Mouse (Mus musculus): ENCODE measurements around the gene Elfn2. TPM values are rescaled to one million over a fixed set of nuclear protein-coding genes. Genes with fewer than 3 reads are reported as not detected.

Elfn2 gene
- total and polyA plus RNA-seq, 2 experiments from 2014 or later = 10.1 to 51.6 TPM

DNA sequence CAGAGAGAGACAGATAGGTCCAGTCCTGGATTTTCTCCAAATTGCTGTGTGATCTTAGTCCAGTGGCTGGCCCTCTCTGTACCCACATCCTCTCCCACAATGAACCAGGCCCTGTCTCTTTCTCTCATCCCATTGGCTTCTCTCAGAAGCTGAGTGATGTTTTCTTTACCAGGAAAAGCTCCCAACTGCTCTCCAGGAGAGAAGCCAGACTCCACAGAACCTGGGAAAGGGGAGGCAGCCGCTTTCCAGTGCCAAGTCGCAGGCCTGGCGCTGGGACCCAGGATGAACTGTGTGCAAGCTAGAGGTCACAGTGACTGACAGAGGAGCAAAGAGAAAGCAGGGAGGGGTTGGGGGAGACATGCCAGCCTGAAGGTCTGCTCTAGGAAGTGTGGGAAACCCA lies 93.6 kb downstream of the Elfn2 start:
- Histone ChIP-seq H3K36me3 (ENCODE audit: insufficient read depth) (no peaks in the 10 kb centered on the region), H3K4me3 (ENCODE audit: low read depth, low read length) (no peak overlapping the region), H3K9me3 (ENCODE audit: low read length) (no peaks in the 10 kb centered on the region), H3K27ac (ENCODE audit: low read depth, low read length) (no peak overlapping the region), H3K27me3 (ENCODE audit: insufficient read depth, low read length) (no peaks in the 10 kb centered on the region), H3K4me2 (ENCODE audit: low read depth) (no peak overlapping the region), H3K9ac (no peak overlapping the region), H3K4me1 (ENCODE audit: insufficient read depth) (no peaks in the 10 kb centered on the region; the same call in 1 of the 2 replicates)
- no peak for TF ChIP-seq CTCF (IDR thresholded peaks at IDR 0.05; ENCODE audit: low read depth)
- 42% methylated on average over 3 of the region's 3 CpGs for WGBS
- ATAC-seq = no peak
- no peak for DNase-seq

GRCm38 (mm10) chr15:78624431-78624950 lies 94.1 kb downstream of the Elfn2 start:
- no peaks in the 10 kb centered on the region for H3K36me3 ChIP-seq (ENCODE audit: insufficient read depth)
- H3K4me3 ChIP-seq (ENCODE audit: low read depth, low read length) = no peak overlapping the region
- no peak for TF ChIP-seq CTCF (IDR thresholded peaks at IDR 0.05; ENCODE audit: low read depth)
- H3K9ac ChIP-seq = no peak overlapping the region
- peak; percentile 81 for ATAC-seq
- peak; percentile 63 for DNase-seq
- H3K4me2 ChIP-seq (ENCODE audit: low read depth) = no peak overlapping the region
- WGBS = 23% methylated on average over 13 of the region's 13 CpGs
- no peaks in the 10 kb centered on the region; the same call in 1 of the 2 replicates for H3K4me1 ChIP-seq (ENCODE audit: insufficient read depth)
- no peaks in the 10 kb centered on the region for H3K9me3 ChIP-seq (ENCODE audit: low read length)
- 0 out of 2 replicates have a peak overlapping the region, but pooled peaks have one; percentile 21 for H3K27ac ChIP-seq (ENCODE audit: low read depth, low read length)
- no peaks in the 10 kb centered on the region for H3K27me3 ChIP-seq (ENCODE audit: insufficient read depth, low read length)

DNA sequence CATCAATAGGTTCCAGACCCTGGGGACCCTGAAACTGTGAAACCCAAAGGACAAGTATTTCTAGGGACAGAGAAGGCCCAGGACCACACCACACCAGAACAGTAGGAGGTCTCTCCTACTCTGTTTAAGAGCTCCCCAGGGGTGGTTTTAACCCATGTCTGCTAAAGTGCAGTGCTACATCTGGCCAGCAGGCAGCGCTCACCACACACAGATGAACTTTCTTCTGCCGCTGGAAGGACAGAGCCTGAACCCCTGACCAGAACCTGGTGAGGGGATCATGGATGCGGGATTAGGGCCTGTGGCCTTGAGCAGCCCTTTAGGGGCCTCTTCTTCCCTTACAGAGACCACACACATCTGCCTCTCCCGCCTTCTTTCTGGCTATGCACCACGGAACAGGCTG lies 95.1 kb downstream of the Elfn2 start:
- H3K4me3 ChIP-seq (ENCODE audit: low read depth, low read length) = no peak overlapping the region
- H3K4me1 ChIP-seq (ENCODE audit: insufficient read depth) = no peaks in the 10 kb centered on the region; the same call in 1 of the 2 replicates
- peak; percentile 86 for DNase-seq
- no peaks in the 10 kb centered on the region for H3K36me3 ChIP-seq (ENCODE audit: insufficient read depth)
- TF ChIP-seq CTCF (IDR thresholded peaks at IDR 0.05; ENCODE audit: low read depth) = peak; percentile 98
- no peak overlapping the region for H3K27ac ChIP-seq (ENCODE audit: low read depth, low read length)
- 0 out of 2 replicates have a peak overlapping the region, but pooled peaks have one; percentile 6 for H3K4me2 ChIP-seq (ENCODE audit: low read depth)
- ATAC-seq = peak; percentile 55; the same call in 1 of the 2 replicates
- no peaks in the 10 kb centered on the region for H3K27me3 ChIP-seq (ENCODE audit: insufficient read depth, low read length)
- H3K9ac ChIP-seq = no peak overlapping the region
- H3K9me3 ChIP-seq (ENCODE audit: low read length) = no peaks in the 10 kb centered on the region
- WGBS = 11% methylated on average over 5 of the region's 5 CpGs

Other genes starting within 250 kb of the Elfn2 start
- gene Il2rb, start 223.5 kb downstream of the Elfn2 start, total RNA-seq (2014; rRNA removed) = 0.14 TPM in 1 of 2 replicates, not detected in the other
- gene Il2rb, start 223.5 kb downstream of the Elfn2 start, polyA plus RNA-seq (2015; fragmentation: Nextera tagmentation; extraction: Ambion mirVana) = 0.03 and 0.22 TPM in 2 replicates
- gene C1qtnf6, start 187.4 kb downstream of the Elfn2 start, total RNA-seq (2014; rRNA removed) = 2.0 and 4.0 TPM in 2 replicates
- 9.6 and 10.2 TPM in 2 replicates for gene C1qtnf6, start 187.4 kb downstream of the Elfn2 start, polyA plus RNA-seq (2015; fragmentation: Nextera tagmentation; extraction: Ambion mirVana)
- 2.8 and 3.3 TPM in 2 replicates for gene Sstr3, start 174.1 kb downstream of the Elfn2 start, total RNA-seq (2014; rRNA removed)
- gene Sstr3, start 174.1 kb downstream of the Elfn2 start, polyA plus RNA-seq (2015; fragmentation: Nextera tagmentation; extraction: Ambion mirVana) = 0.71 and 0.73 TPM in 2 replicates
- gene Rac2, start 146.0 kb downstream of the Elfn2 start, total RNA-seq (2014; rRNA removed) = 1.1 and 1.4 TPM in 2 replicates
- 5.9 and 6.5 TPM in 2 replicates for gene Rac2, start 146.0 kb downstream of the Elfn2 start, polyA plus RNA-seq (2015; fragmentation: Nextera tagmentation; extraction: Ambion mirVana)
- gene Cyth4, start 121.7 kb downstream of the Elfn2 start, total RNA-seq (2014; rRNA removed) = 5.5 and 9.8 TPM in 2 replicates
- gene Cyth4, start 121.7 kb downstream of the Elfn2 start, polyA plus RNA-seq (2015; fragmentation: Nextera tagmentation; extraction: Ambion mirVana) = 3.9 and 5.5 TPM in 2 replicates
- gene Mfng, start 54.7 kb upstream of the Elfn2 start, total RNA-seq (2014; rRNA removed) = 6.4 and 11.4 TPM in 2 replicates
- gene Mfng, start 54.7 kb upstream of the Elfn2 start, polyA plus RNA-seq (2015; fragmentation: Nextera tagmentation; extraction: Ambion mirVana) = 16.0 and 16.8 TPM in 2 replicates
- 0.57 and 0.77 TPM in 2 replicates for gene Card10, start 84.3 kb upstream of the Elfn2 start, total RNA-seq (2014; rRNA removed)
- gene Card10, start 84.3 kb upstream of the Elfn2 start, polyA plus RNA-seq (2015; fragmentation: Nextera tagmentation; extraction: Ambion mirVana) = 1.2 and 1.7 TPM in 2 replicates
- gene Cdc42ep1, start 123.9 kb upstream of the Elfn2 start, total RNA-seq (2014; rRNA removed) = 8.3 and 8.6 TPM in 2 replicates
- 10.6 and 13.5 TPM in 2 replicates for gene Cdc42ep1, start 123.9 kb upstream of the Elfn2 start, polyA plus RNA-seq (2015; fragmentation: Nextera tagmentation; extraction: Ambion mirVana)
- gene Lgals2, start 136.8 kb upstream of the Elfn2 start, total RNA-seq (2014; rRNA removed) = not detected in 2 replicates
- gene Lgals2, start 136.8 kb upstream of the Elfn2 start, polyA plus RNA-seq (2015; fragmentation: Nextera tagmentation; extraction: Ambion mirVana) = 0.52 TPM in 1 of 2 replicates, not detected in the other
- gene Gga1, start 158.4 kb upstream of the Elfn2 start, total RNA-seq (2014; rRNA removed) = 37.0 and 42.9 TPM in 2 replicates
- gene Gga1, start 158.4 kb upstream of the Elfn2 start, polyA plus RNA-seq (2015; fragmentation: Nextera tagmentation; extraction: Ambion mirVana) = 54.8 and 55.7 TPM in 2 replicates
- gene Gm49510, start 180.9 kb upstream of the Elfn2 start, total RNA-seq (2014; rRNA removed) = not detected in 2 replicates
- gene Gm49510, start 180.9 kb upstream of the Elfn2 start, polyA plus RNA-seq (2015; fragmentation: Nextera tagmentation; extraction: Ambion mirVana) = not detected in 2 replicates
- gene Sh3bp1, start 181.0 kb upstream of the Elfn2 start, total RNA-seq (2014; rRNA removed) = 2.0 and 6.4 TPM in 2 replicates
- 3.3 and 4.3 TPM in 2 replicates for gene Sh3bp1, start 181.0 kb upstream of the Elfn2 start, polyA plus RNA-seq (2015; fragmentation: Nextera tagmentation; extraction: Ambion mirVana)
- gene Pdxp, start 195.1 kb upstream of the Elfn2 start, total RNA-seq (2014; rRNA removed) = 263 and 283 TPM in 2 replicates
- 174 and 175 TPM in 2 replicates for gene Pdxp, start 195.1 kb upstream of the Elfn2 start, polyA plus RNA-seq (2015; fragmentation: Nextera tagmentation; extraction: Ambion mirVana)
- gene Lgals1, start 208.0 kb upstream of the Elfn2 start, total RNA-seq (2014; rRNA removed) = 31.8 and 43.6 TPM in 2 replicates
- gene Lgals1, start 208.0 kb upstream of the Elfn2 start, polyA plus RNA-seq (2015; fragmentation: Nextera tagmentation; extraction: Ambion mirVana) = 63.2 and 99.4 TPM in 2 replicates
- gene Nol12, start 216.2 kb upstream of the Elfn2 start, total RNA-seq (2014; rRNA removed) = 11.2 and 17.6 TPM in 2 replicates
- gene Nol12, start 216.2 kb upstream of the Elfn2 start, polyA plus RNA-seq (2015; fragmentation: Nextera tagmentation; extraction: Ambion mirVana) = 60.3 and 64.2 TPM in 2 replicates
- 36.7 and 40.5 TPM in 2 replicates for gene Triobp, start 229.0 kb upstream of the Elfn2 start, total RNA-seq (2014; rRNA removed)
- gene Triobp, start 229.0 kb upstream of the Elfn2 start, polyA plus RNA-seq (2015; fragmentation: Nextera tagmentation; extraction: Ambion mirVana) = 25.1 and 30.5 TPM in 2 replicates

All from forebrain, postnatal 0 days (tissue).